Mouse (Mus musculus) urinary bladder, postnatal 25 days (tissue): ENCODE data around the gene Cnot1.
A peak's percentile ranks its signal among the peaks of the same experiment; 100 is the strongest.
"Not testable (repeated sequence)": the region's sequence is repeated elsewhere in the genome, so short reads cannot be mapped to it uniquely, and the experiment has no call there.

Experiments
- DNase-seq: peaks from one replicate; pipeline ENCODE4 v3.0.0; 2022; ENCODE audit warnings: low spot score

Gene Cnot1

GRCm38 (mm10) chr8:95816044-95816708 is 8.9 kb upstream of the Cnot1 start:
- DNase-seq = no peak

- no peak for DNase-seq
These were observed 2.9 kb upstream of the Cnot1 start for GRCm38 (mm10) chr8:95810184-95810591.

- DNase-seq = no peak
These were observed 1.9 kb upstream of the Cnot1 start for GRCm38 (mm10) chr8:95809116-95809515.

- no peak for DNase-seq
These were observed 1.4 kb upstream of the Cnot1 start for GRCm38 (mm10) chr8:95808631-95809030.

GRCm38 (mm10) chr8:95807861-95808260 is 597 bp upstream of the Cnot1 start:
- DNase-seq = peak; percentile 80

GRCm38 (mm10) chr8:95806461-95807191 is 638 bp downstream of the Cnot1 start:
- DNase-seq = peak; percentile 11

GRCm38 (mm10) chr8:95805482-95805881 is 1.8 kb downstream of the Cnot1 start:
- no peak for DNase-seq

GRCm38 (mm10) chr8:95802231-95802630 is 5.0 kb downstream of the Cnot1 start:
- no peak for DNase-seq

GRCm38 (mm10) chr8:95801476-95802064 is 5.7 kb downstream of the Cnot1 start:
- DNase-seq = no peak

GRCm38 (mm10) chr8:95800353-95800752 is 6.9 kb downstream of the Cnot1 start:
- DNase-seq = no peak

- no peak for DNase-seq
These were observed 7.4 kb downstream of the Cnot1 start for GRCm38 (mm10) chr8:95799891-95800290.

- no peak for DNase-seq
These were observed 8.1 kb downstream of the Cnot1 start for GRCm38 (mm10) chr8:95799117-95799516.

- DNase-seq = not testable (repeated sequence)
These were observed 11.8 kb downstream of the Cnot1 start for GRCm38 (mm10) chr8:95795333-95796061.

- no peak for DNase-seq
These were observed 21.7 kb downstream of the Cnot1 start for GRCm38 (mm10) chr8:95785591-95785990.

GRCm38 (mm10) chr8:95782628-95783027 is 24.6 kb downstream of the Cnot1 start:
- no peak for DNase-seq

- DNase-seq = no peak
These were observed 25.5 kb downstream of the Cnot1 start for GRCm38 (mm10) chr8:95781775-95782174.

GRCm38 (mm10) chr8:95781085-95781484 is 26.2 kb downstream of the Cnot1 start:
- DNase-seq = no peak

- no peak for DNase-seq
These were observed 43.1 kb downstream of the Cnot1 start for GRCm38 (mm10) chr8:95764133-95764532.

GRCm38 (mm10) chr8:95760323-95760722 is 46.9 kb downstream of the Cnot1 start:
- no peak for DNase-seq

GRCm38 (mm10) chr8:95751924-95752323 is 55.3 kb downstream of the Cnot1 start:
- DNase-seq = no peak

GRCm38 (mm10) chr8:95748028-95748427 is 59.2 kb downstream of the Cnot1 start:
- DNase-seq = no peak

- DNase-seq = no peak
These were observed 65.5 kb downstream of the Cnot1 start for GRCm38 (mm10) chr8:95741732-95742131.

GRCm38 (mm10) chr8:95738596-95738995 is 68.7 kb downstream of the Cnot1 start:
- DNase-seq = no peak
